8 mouse cellular contexts compared by ENCODE assay signal in the genomic region with DNA sequence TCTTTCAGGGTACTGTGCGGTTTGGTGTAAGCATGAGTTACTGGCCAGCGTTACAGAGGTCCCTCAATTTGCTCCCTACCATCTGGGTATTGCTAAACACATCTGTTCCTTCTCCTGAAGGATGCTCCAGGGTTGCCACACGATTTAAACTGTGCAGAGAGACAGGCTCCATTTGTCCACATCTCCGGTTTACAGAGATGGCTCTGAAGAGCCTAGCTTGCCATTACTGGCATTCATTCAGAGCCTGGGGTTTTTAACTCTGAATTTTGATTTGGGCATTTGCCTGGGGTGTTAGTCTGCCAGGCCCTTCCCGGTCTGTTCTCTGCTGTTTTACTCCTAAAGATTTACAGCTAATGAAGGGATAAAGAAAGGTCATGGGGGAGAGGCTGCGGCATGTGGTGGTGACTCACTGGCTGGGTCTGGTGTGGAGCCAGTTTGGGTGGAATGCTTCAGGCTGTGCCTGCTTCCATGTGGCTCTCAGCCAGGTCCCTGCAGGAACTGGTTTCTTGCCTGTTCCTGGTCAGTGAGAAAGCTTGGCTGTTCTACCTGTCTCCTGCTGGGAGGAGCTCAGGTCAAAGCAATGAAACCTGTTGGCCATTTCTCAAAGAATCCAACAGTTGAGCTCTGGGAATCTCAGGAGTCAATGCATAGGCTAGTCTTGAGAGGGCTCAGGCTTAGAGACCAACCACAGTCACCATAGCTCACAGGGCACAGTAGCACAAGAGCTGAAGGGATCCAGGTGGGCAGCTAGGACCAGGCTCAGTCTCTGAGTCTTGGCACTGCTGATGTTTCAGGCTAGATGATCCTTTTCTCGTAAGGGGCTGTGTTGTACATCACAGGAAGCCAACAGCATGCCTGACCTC.
DNase-seq lines count a peak whose midpoint lies in the region; ATAC-seq and TF ChIP-seq lines count a peak whose summit lies in the region.

No protein-coding gene starts in this region.

- no peak overlapping the region for H3K4me2 ChIP-seq in heart, embryonic 11.5 days
- no peak overlapping the region for H3K4me2 ChIP-seq in intestine, embryonic 16.5 days (ENCODE audit: low read depth, low read length)

- DNase-seq in heart, adult 11 months = peak; percentile 99
- peak; percentile 98 to 99 for DNase-seq in cerebellum, adult 18-20 months
- DNase-seq in gastrocnemius, postnatal 36 days = peak; percentile 72 to 83
- DNase-seq in lung, adult 2 months = peak; percentile 42
- DNase-seq in skeletal muscle tissue, adult 2 months (ENCODE audit: low read depth, low spot score) = peak; percentile 79
- no peak for DNase-seq in thymus, postnatal 4 days

- no peaks in the 10 kb centered on the region for H3K9me3 ChIP-seq in heart, embryonic 11.5 days (replicated peaks; ENCODE audit: control insufficient read depth, low read length)
- H3K9me3 ChIP-seq in intestine, embryonic 16.5 days (ENCODE audit: control insufficient read depth, low read length) = no peaks in the 10 kb centered on the region

- no peak; the same call in 1 of the 2 replicates for ATAC-seq in heart, embryonic 11.5 days (replicated peaks; ENCODE audit: insufficient number of reproducible peaks, low FRiP score, low TSS enrichment)
- peak; percentile 62; the same call in 1 of the 2 replicates for ATAC-seq in intestine, embryonic 16.5 days

- no peaks in the 10 kb centered on the region for H3K27me3 ChIP-seq in heart, embryonic 11.5 days (ENCODE audit: control insufficient read depth, insufficient read depth, low read length)
- no peaks in the 10 kb centered on the region for H3K27me3 ChIP-seq in intestine, embryonic 16.5 days (replicated peaks; ENCODE audit: control insufficient read depth, insufficient read depth, low read length)

- no peak overlapping the region for H3K27ac ChIP-seq in heart, embryonic 11.5 days (ENCODE audit: low read depth, low read length)
- H3K27ac ChIP-seq in intestine, embryonic 16.5 days (ENCODE audit: low read length) = no peak overlapping the region

- WGBS in heart, embryonic 11.5 days (ENCODE audit: insufficient replicate concordance) = 68% methylated on average over 7 of the region's 7 CpGs
- WGBS in intestine, embryonic 16.5 days = 49% methylated on average over 7 of the region's 7 CpGs
- 57% methylated on average over 7 of the region's 7 CpGs for WGBS in lung, adult 2 months

- no peaks in the 10 kb centered on the region for H3K36me3 ChIP-seq in heart, embryonic 11.5 days (ENCODE audit: control insufficient read depth, insufficient read depth, low read length)
- H3K36me3 ChIP-seq in intestine, embryonic 16.5 days (ENCODE audit: control insufficient read depth, insufficient read depth, low read length) = no peaks in the 10 kb centered on the region

- no peak overlapping the region for H3K9ac ChIP-seq in heart, embryonic 11.5 days (ENCODE audit: low read depth, low read length)
- no peak overlapping the region for H3K9ac ChIP-seq in intestine, embryonic 16.5 days (ENCODE audit: low read depth, low read length)

- no peak for TF ChIP-seq POLR2A in lung, adult 2 months (IDR thresholded peaks at IDR 0.05; ENCODE audit: borderline replicate concordance, extremely low read depth, low read depth, low read length)

- 0 out of 2 replicates have a peak, but pooled peaks cover 7% of the 10 kb centered on the region for H3K4me1 ChIP-seq in heart, embryonic 11.5 days (ENCODE audit: control insufficient read depth, insufficient read depth, low read length)
- H3K4me1 ChIP-seq in intestine, embryonic 16.5 days (ENCODE audit: control insufficient read depth, insufficient read depth, low read length) = no peaks in the 10 kb centered on the region
- H3K4me1 ChIP-seq in lung, adult 2 months (ENCODE audit: control insufficient read depth, insufficient read depth, low read length) = no peaks in the 10 kb centered on the region

- TF ChIP-seq CTCF in lung, adult 2 months (IDR thresholded peaks at IDR 0.05; ENCODE audit: insufficient read depth, low read length) = no peak

- intact Hi-C loops in gastrocnemius, postnatal 36 days (cut with DNase I) = no loop called here

- no peak overlapping the region for H3K4me3 ChIP-seq in heart, embryonic 11.5 days (ENCODE audit: low read depth, low read length)
- no peak overlapping the region for H3K4me3 ChIP-seq in intestine, embryonic 16.5 days (ENCODE audit: low read length)
- no peak overlapping the region for H3K4me3 ChIP-seq in lung, adult 2 months (replicated peaks; ENCODE audit: extremely low read depth, low read depth, low read length)
